Mouse (Mus musculus): ENCODE results near the gene Tmem256. TPM values are rescaled to one million over a fixed set of nuclear protein-coding genes. Genes with fewer than 3 reads are reported as not detected.

The Tmem256 gene
- total and polyA plus RNA-seq, 2 experiments from 2014 or later = 95.5 to 349 TPM

DNA sequence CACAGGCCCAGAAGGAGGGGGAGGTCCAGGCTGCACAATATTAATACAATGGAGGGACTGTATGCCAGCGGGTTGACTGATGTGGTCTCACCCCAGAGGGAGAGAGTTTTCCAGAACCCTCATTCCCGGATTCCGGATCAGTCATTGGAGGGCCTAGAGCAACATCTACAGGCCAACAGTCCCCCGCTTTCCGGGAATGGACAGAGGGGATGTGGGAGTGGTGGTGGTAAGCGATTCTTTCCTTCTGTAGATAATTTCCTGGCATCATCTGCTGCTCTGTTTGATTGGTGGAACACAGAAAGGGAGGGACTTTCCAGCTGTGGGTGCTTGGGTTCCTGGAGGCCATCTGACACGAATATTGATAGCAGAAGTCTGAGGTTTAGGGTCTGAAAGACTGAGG is 37.9 kb downstream of the Tmem256 start:
- Histone ChIP-seq H3K4me3 (ENCODE audit: low read depth, low read length) (no peak overlapping the region), H3K9ac (replicated peaks; ENCODE audit: low read length, poor library complexity, severe bottlenecking) (no peak overlapping the region), H3K4me1 (ENCODE audit: insufficient read depth, low read length) (no peaks in the 10 kb centered on the region), H3K4me2 (ENCODE audit: low read depth, low read length, poor library complexity, severe bottlenecking) (no peak overlapping the region), H3K9me3 (ENCODE audit: low read length) (no peaks in the 10 kb centered on the region), H3K27ac (ENCODE audit: low read depth, low read length) (no peak overlapping the region), H3K36me3 (ENCODE audit: insufficient read depth, low read length) (no peaks in the 10 kb centered on the region), H3K27me3 (ENCODE audit: insufficient read depth, low read length) (no peaks in the 10 kb centered on the region)
- no peak for TF ChIP-seq CTCF (IDR thresholded peaks at IDR 0.05)
- 68% methylated on average over 7 of the region's 7 CpGs for WGBS
- ATAC-seq (ENCODE audit: low FRiP score) (no peak), DNase-seq (ENCODE audit: low spot score) (no peak)

DNA sequence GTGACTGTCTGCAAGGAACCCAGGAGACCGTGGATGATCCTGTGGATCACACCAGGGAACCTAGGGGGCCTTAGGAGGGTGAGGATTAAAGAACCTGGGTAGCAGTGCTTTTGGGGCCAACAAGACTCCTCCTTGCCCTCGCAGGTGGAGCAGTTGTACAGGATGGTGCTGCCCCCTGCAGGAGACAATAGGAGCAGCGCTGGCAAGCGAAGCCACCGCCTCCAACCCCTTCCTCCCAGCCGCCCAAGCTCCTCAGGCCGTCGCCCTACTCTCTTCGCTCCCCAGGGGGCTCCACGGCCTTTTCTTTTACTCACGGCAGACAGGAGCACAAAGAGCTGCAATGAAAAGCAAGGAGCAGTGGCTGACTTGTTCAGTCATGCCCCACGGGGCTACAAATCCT is 38.6 kb downstream of the Tmem256 start:
- Histone ChIP-seq H3K9ac (replicated peaks; ENCODE audit: low read length, poor library complexity, severe bottlenecking) (no peak overlapping the region), H3K4me2 (ENCODE audit: low read depth, low read length, poor library complexity, severe bottlenecking) (peak overlapping the region; percentile 10; the same call in 1 of the 2 replicates), H3K9me3 (ENCODE audit: low read length) (no peaks in the 10 kb centered on the region), H3K27me3 (ENCODE audit: insufficient read depth, low read length) (no peaks in the 10 kb centered on the region), H3K4me3 (ENCODE audit: low read depth, low read length) (no peak overlapping the region), H3K4me1 (ENCODE audit: insufficient read depth, low read length) (no peaks in the 10 kb centered on the region), H3K27ac (ENCODE audit: low read depth, low read length) (no peak overlapping the region), H3K36me3 (ENCODE audit: insufficient read depth, low read length) (no peaks in the 10 kb centered on the region)
- 3% methylated on average over 12 of the region's 12 CpGs for WGBS
- DNase-seq (ENCODE audit: low spot score) (peak; percentile 83), ATAC-seq (ENCODE audit: low FRiP score) (no peak)
- TF ChIP-seq CTCF (IDR thresholded peaks at IDR 0.05) = peak; percentile 80

DNA sequence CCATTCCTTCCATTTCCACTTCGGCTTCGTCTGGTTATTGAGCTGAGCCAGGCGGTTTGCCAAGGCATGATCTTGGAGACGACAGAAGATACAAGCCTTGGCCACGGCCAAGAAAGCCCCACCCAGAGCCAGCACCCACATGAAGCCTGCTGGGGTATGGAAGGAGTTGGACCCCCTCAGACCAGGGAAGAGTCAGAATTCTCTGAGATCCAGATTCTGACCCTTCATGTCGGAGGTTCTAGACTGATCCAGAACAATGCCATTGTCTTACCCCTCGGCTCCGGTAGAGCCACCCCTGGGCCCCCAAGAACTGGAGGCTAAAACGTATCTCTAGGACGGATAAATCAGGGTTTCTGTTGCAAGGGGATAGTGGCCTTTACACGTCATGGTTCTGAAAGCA is 39.6 kb downstream of the Tmem256 start, which contains the start of gene Tmem95:
Gene Tmem95 (minus strand): TSS at position 141 of the 400 bp plus-strand sequence.
- no peak for TF ChIP-seq CTCF (IDR thresholded peaks at IDR 0.05)
- H3K27me3 ChIP-seq (ENCODE audit: insufficient read depth, low read length) = no peaks in the 10 kb centered on the region
- H3K4me3 ChIP-seq (ENCODE audit: low read depth, low read length) = no peak within 1 kb of the TSS
- WGBS = 87% methylated on average over 11 of the region's 11 CpGs
- no peak for DNase-seq (ENCODE audit: low spot score)
- no peaks in the 10 kb centered on the region for H3K9me3 ChIP-seq (ENCODE audit: low read length)
- H3K4me2 ChIP-seq (ENCODE audit: low read depth, low read length, poor library complexity, severe bottlenecking) = peak within 1 kb of the TSS; percentile 10; the same call in 1 of the 2 replicates
- no peak for ATAC-seq (ENCODE audit: low FRiP score)
- 0 out of 2 replicates have a peak within 1 kb of the TSS, but pooled peaks have one; percentile 24 for H3K9ac ChIP-seq (replicated peaks; ENCODE audit: low read length, poor library complexity, severe bottlenecking)
- H3K4me1 ChIP-seq (ENCODE audit: insufficient read depth, low read length) = no peaks in the 10 kb centered on the region
- H3K27ac ChIP-seq (ENCODE audit: low read depth, low read length) = 0 out of 2 replicates have a peak within 1 kb of the TSS, but pooled peaks have one; percentile 32
- H3K36me3 ChIP-seq (ENCODE audit: insufficient read depth, low read length) = no peaks in the 10 kb centered on the region

DNA sequence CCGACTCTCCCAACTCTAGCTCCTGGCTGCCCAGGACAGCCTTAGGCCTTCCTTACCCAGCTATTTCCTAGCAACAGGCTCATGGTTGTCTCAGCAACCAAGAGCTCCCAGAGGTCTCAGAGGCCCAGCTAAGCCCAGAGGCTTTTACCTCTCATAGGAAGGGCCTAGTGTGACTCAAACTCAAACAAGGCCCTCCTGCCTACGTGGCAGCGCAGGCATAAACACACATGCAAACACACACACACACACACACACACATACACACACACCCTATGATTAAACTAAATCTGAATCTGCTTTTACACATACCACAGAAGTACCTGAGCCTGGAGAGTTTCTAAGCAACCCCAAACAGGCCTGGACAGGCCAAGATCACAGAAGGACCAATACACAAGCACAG is 40.1 kb downstream of the Tmem256 start:
- no peak for TF ChIP-seq CTCF (IDR thresholded peaks at IDR 0.05)
- H3K27ac ChIP-seq (ENCODE audit: low read depth, low read length) = 0 out of 2 replicates have a peak overlapping the region, but pooled peaks have one; percentile 32
- H3K27me3 ChIP-seq (ENCODE audit: insufficient read depth, low read length) = no peaks in the 10 kb centered on the region
- H3K9me3 ChIP-seq (ENCODE audit: low read length) = no peaks in the 10 kb centered on the region
- no peaks in the 10 kb centered on the region for H3K36me3 ChIP-seq (ENCODE audit: insufficient read depth, low read length)
- no peaks in the 10 kb centered on the region for H3K4me1 ChIP-seq (ENCODE audit: insufficient read depth, low read length)
- 0 out of 2 replicates have a peak overlapping the region, but pooled peaks have one; percentile 24 for H3K9ac ChIP-seq (replicated peaks; ENCODE audit: low read length, poor library complexity, severe bottlenecking)
- no peak overlapping the region for H3K4me2 ChIP-seq (ENCODE audit: low read depth, low read length, poor library complexity, severe bottlenecking)
- H3K4me3 ChIP-seq (ENCODE audit: low read depth, low read length) = no peak overlapping the region
- ATAC-seq (ENCODE audit: low FRiP score) (no peak), DNase-seq (ENCODE audit: low spot score) (peak; percentile 18)
- WGBS = 42% methylated on average over 3 of the region's 3 CpGs

DNA sequence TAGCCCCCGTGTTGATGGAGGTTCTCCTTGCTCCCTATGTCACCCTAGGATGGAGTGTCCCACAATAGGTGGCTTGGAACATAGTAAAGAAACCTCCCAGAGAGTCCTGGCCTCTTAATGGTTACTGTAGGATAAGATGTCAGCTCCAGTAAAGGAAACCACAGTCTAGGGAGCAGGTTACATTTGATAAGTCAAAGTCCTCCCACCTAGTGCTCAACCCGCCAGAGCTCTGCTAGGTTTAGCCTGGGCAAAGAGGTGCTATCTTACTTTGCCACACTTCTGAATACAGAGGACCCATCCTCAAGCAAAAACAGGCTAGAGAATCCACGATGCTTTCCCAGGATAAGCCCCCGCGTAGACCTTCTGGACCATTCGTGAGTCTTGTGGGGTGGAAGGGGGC is 40.6 kb downstream of the Tmem256 start:
- H3K27me3 ChIP-seq (ENCODE audit: insufficient read depth, low read length) = no peaks in the 10 kb centered on the region
- H3K36me3 ChIP-seq (ENCODE audit: insufficient read depth, low read length) = no peaks in the 10 kb centered on the region
- no peaks in the 10 kb centered on the region for H3K9me3 ChIP-seq (ENCODE audit: low read length)
- H3K4me3 ChIP-seq (ENCODE audit: low read depth, low read length) = no peak overlapping the region
- no peak overlapping the region for H3K9ac ChIP-seq (replicated peaks; ENCODE audit: low read length, poor library complexity, severe bottlenecking)
- DNase-seq (ENCODE audit: low spot score) = no peak
- TF ChIP-seq CTCF (IDR thresholded peaks at IDR 0.05) = no peak
- H3K4me1 ChIP-seq (ENCODE audit: insufficient read depth, low read length) = no peaks in the 10 kb centered on the region
- no peak overlapping the region for H3K4me2 ChIP-seq (ENCODE audit: low read depth, low read length, poor library complexity, severe bottlenecking)
- no peak for ATAC-seq (ENCODE audit: low FRiP score)
- WGBS = 93% methylated on average over 6 of the region's 6 CpGs
- no peak overlapping the region for H3K27ac ChIP-seq (ENCODE audit: low read depth, low read length)

DNA sequence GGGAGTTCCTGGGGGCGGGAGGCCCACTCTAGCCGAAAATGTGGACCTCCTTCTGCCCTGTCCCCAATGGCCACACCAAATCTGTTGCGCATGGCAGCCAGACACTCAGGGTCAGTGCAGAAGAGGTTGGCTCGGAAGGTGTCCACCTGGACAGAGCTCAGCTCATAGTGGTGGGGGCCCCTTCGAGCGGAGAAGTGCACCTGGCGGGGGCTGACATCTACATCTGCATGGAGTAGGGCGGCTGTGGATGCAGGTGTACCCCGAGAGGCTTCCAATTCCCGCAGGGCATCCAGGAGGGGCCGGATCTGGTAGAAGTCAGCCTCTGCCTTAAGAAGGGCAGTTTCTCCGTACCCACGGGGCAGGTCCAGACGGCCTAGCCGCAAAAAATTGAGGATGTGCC is 41.4 kb downstream of the Tmem256 start:
- no peak overlapping the region for H3K4me3 ChIP-seq (ENCODE audit: low read depth, low read length)
- H3K9ac ChIP-seq (replicated peaks; ENCODE audit: low read length, poor library complexity, severe bottlenecking) = no peak overlapping the region

More for the DNA sequence above, 41.4 kb downstream of the Tmem256 start:
- H3K4me1 ChIP-seq (ENCODE audit: insufficient read depth, low read length) = no peaks in the 10 kb centered on the region
- H3K9me3 ChIP-seq (ENCODE audit: low read length) = no peaks in the 10 kb centered on the region
- no peak overlapping the region for H3K27ac ChIP-seq (ENCODE audit: low read depth, low read length)
- 63% methylated on average over 15 of the region's 15 CpGs for WGBS
- no peak for TF ChIP-seq CTCF (IDR thresholded peaks at IDR 0.05)
- ATAC-seq (ENCODE audit: low FRiP score) (no peak), DNase-seq (ENCODE audit: low spot score) (no peak)
- peak overlapping the region; percentile 78 for H3K4me2 ChIP-seq (ENCODE audit: low read depth, low read length, poor library complexity, severe bottlenecking)
- no peaks in the 10 kb centered on the region for H3K36me3 ChIP-seq (ENCODE audit: insufficient read depth, low read length)
- no peaks in the 10 kb centered on the region for H3K27me3 ChIP-seq (ENCODE audit: insufficient read depth, low read length)

All from midbrain, postnatal 0 days (tissue).